In the genomic region with DNA sequence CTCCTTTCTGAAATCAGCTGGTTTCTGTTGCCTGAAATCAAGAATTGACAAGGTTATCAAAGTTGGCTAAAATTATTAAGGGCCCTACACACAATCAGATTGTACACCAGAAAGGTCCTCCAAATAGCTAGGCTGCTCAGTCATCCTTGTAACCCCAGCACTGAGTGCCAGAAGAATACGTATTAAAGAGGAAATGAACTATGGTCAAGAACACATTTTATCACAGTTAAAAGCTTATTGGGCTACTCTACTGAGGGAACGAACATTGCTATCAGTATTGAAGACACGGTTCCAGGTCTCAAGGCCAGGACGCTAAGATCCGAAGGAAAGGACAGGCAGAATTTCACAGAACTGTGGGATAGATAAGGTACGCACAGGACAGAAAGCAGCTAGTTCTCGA, we compare ENCODE assay signal across 8 mouse cellular contexts. TPM values are rescaled to one million over a fixed set of nuclear protein-coding genes. Genes with fewer than 3 reads are reported as not detected.
DNase-seq lines count a peak whose midpoint lies in the region; ATAC-seq and TF ChIP-seq lines count a peak whose summit lies in the region.

No protein-coding gene starts in this region.

- H3K9me3 ChIP-seq in heart, embryonic 15.5 days (replicated peaks) = no peaks in the 10 kb centered on the region
- H3K9me3 ChIP-seq in G1E (replicated peaks) = no peaks in the 10 kb centered on the region
- no peaks in the 10 kb centered on the region for H3K9me3 ChIP-seq in hindbrain, embryonic 11.5 days (ENCODE audit: control insufficient read depth, low read length)
- no peaks in the 10 kb centered on the region for H3K9me3 ChIP-seq in midbrain, embryonic 12.5 days

- peak overlapping the region; percentile 64 for H3K9ac ChIP-seq in heart, embryonic 15.5 days
- peak overlapping the region; percentile 54; the same call in 1 of the 2 replicates for H3K9ac ChIP-seq in hindbrain, embryonic 11.5 days (ENCODE audit: low read depth, low read length)
- peak overlapping the region; percentile 59 for H3K9ac ChIP-seq in midbrain, embryonic 12.5 days (replicated peaks)

- 2% methylated on average over 7 of the region's 7 CpGs for WGBS in heart, embryonic 15.5 days
- 5% methylated on average over 7 of the region's 7 CpGs for WGBS in hindbrain, embryonic 11.5 days
- 8% methylated on average over 7 of the region's 7 CpGs for WGBS in midbrain, embryonic 12.5 days

- peaks cover 10% of the 10 kb centered on the region; the same call in 1 of the 2 replicates for H3K4me1 ChIP-seq in heart, embryonic 15.5 days (replicated peaks)
- H3K4me1 ChIP-seq in G1E (ENCODE audit: insufficient read depth, low read depth, low read length) = peaks cover 32% of the 10 kb centered on the region
- H3K4me1 ChIP-seq in hindbrain, embryonic 11.5 days (replicated peaks; ENCODE audit: control insufficient read depth, insufficient read depth, low read length) = no peaks in the 10 kb centered on the region
- H3K4me1 ChIP-seq in midbrain, embryonic 12.5 days = 0 out of 2 replicates have a peak, but pooled peaks cover 7% of the 10 kb centered on the region

- no peak for DNase-seq in heart, postnatal 4 days
- no peak for DNase-seq in G1E (ENCODE audit: low spot score)
- DNase-seq in hindbrain, embryonic 11.5 days (ENCODE audit: low spot score) = no peak
- DNase-seq in right cerebral cortex, adult 2 months (ENCODE audit: low spot score in 2 of 2) = no peak
- DNase-seq in urinary bladder, postnatal 4 days (ENCODE audit: low spot score in 2 of 2) = no peak
- no peak for DNase-seq in cerebellum, postnatal 25 days

- ATAC-seq in heart, embryonic 15.5 days (replicated peaks; ENCODE audit: insufficient number of reproducible peaks, insufficient read depth, low FRiP score, low read depth) = no peak
- ATAC-seq in G1E (ENCODE audit: extremely low read depth, insufficient number of reproducible peaks, low FRiP score, poor library complexity, severe bottlenecking) = no peak
- no peak for ATAC-seq in hindbrain, embryonic 11.5 days (ENCODE audit: low FRiP score)
- ATAC-seq in midbrain, embryonic 12.5 days (ENCODE audit: low FRiP score, low read depth) = no peak

- H3K4me2 ChIP-seq in heart, embryonic 15.5 days = peak overlapping the region; percentile 99
- peak overlapping the region; percentile 87 for H3K4me2 ChIP-seq in hindbrain, embryonic 11.5 days (replicated peaks; ENCODE audit: low read depth, low read length)
- peak overlapping the region; percentile 77 for H3K4me2 ChIP-seq in midbrain, embryonic 12.5 days (replicated peaks)

- peak overlapping the region; percentile 65 for H3K27ac ChIP-seq in heart, embryonic 15.5 days
- no peak overlapping the region for H3K27ac ChIP-seq in hindbrain, embryonic 11.5 days (ENCODE audit: low read depth, low read length)
- H3K27ac ChIP-seq in midbrain, embryonic 12.5 days (replicated peaks) = peak overlapping the region; percentile 20; the same call in 1 of the 2 replicates

- TF ChIP-seq CTCF in G1E (IDR thresholded peaks at IDR 0.05; ENCODE audit: low read depth, low read length) = no peak

- H3K27me3 ChIP-seq in heart, embryonic 15.5 days = no peaks in the 10 kb centered on the region
- peaks cover 2% of the 10 kb centered on the region; the same call in 1 of the 2 replicates for H3K27me3 ChIP-seq in G1E (ENCODE audit: insufficient read depth, low read length)
- no peaks in the 10 kb centered on the region for H3K27me3 ChIP-seq in hindbrain, embryonic 11.5 days (ENCODE audit: control insufficient read depth, insufficient read depth, low read length)
- no peaks in the 10 kb centered on the region for H3K27me3 ChIP-seq in midbrain, embryonic 12.5 days

- peak overlapping the region; percentile 67 for H3K4me3 ChIP-seq in heart, embryonic 15.5 days
- peak overlapping the region; percentile 85 for H3K4me3 ChIP-seq in G1E (ENCODE audit: low read depth, low read length)
- H3K4me3 ChIP-seq in hindbrain, embryonic 11.5 days (ENCODE audit: low read depth, low read length) = peak overlapping the region; percentile 53
- peak overlapping the region; percentile 52 for H3K4me3 ChIP-seq in midbrain, embryonic 12.5 days

- H3K36me3 ChIP-seq in heart, embryonic 15.5 days = no peaks in the 10 kb centered on the region; the same call in 1 of the 2 replicates
- peaks cover 22% of the 10 kb centered on the region for H3K36me3 ChIP-seq in G1E (replicated peaks)
- H3K36me3 ChIP-seq in hindbrain, embryonic 11.5 days (ENCODE audit: control insufficient read depth, insufficient read depth, low read length) = no peaks in the 10 kb centered on the region
- no peaks in the 10 kb centered on the region for H3K36me3 ChIP-seq in midbrain, embryonic 12.5 days

RNA-seq across cellular contexts. Expression of a gene that starts 0.6 kb away (rescaled TPM):
- 4.2 and 4.9 TPM in 2 replicates for polyA plus RNA-seq in heart, embryonic 15.5 days (2015; fragmentation: Nextera tagmentation; extraction: Ambion mirVana)
- 10 to 100 TPM in 1 of 2 experiments, 1 to 10 TPM in 1; 8.8 to 10.2 TPM for total RNA-seq in heart, postnatal 4 days (2021)
- total RNA-seq in G1E (2014; fragmentation: Nextera tagmentation) (7.4 and 15.5 TPM in 2 replicates), G1E (2017) (5.1 and 13.9 TPM in 2 replicates)
- 10.8 and 13.9 TPM in 2 replicates for polyA plus RNA-seq in G1E (2012)
- polyA plus RNA-seq in hindbrain, embryonic 11.5 days (2014; fragmentation: Nextera tagmentation; extraction: Ambion mirVana) = 18.2 and 18.9 TPM in 2 replicates
- polyA plus RNA-seq in midbrain, embryonic 12.5 days (2016; fragmentation: Nextera tagmentation; extraction: Ambion mirVana) = 10.8 and 11.5 TPM in 2 replicates

RNA-seq across cellular contexts. Expression of a gene that starts 19.7 kb away (rescaled TPM):
- 4.3 and 6.7 TPM in 2 replicates for polyA plus RNA-seq in heart, embryonic 15.5 days (2015; fragmentation: Nextera tagmentation; extraction: Ambion mirVana)
- 10 to 100 TPM in 1 of 2 experiments, 1 to 10 TPM in 1; 9.3 to 10.3 TPM for total RNA-seq in heart, postnatal 4 days (2021)
- total RNA-seq in G1E (2014; fragmentation: Nextera tagmentation) (not detected in 2 replicates), G1E (2017) (0.06 and 0.11 TPM in 2 replicates)
- polyA plus RNA-seq in G1E (2012) = 0.03 and 0.04 TPM in 2 replicates
- polyA plus RNA-seq in hindbrain, embryonic 11.5 days (2014; fragmentation: Nextera tagmentation; extraction: Ambion mirVana) = 1.8 and 2.4 TPM in 2 replicates
- polyA plus RNA-seq in midbrain, embryonic 12.5 days (2016; fragmentation: Nextera tagmentation; extraction: Ambion mirVana) = 2.5 and 3.6 TPM in 2 replicates

RNA-seq across cellular contexts. Expression of a gene that starts 45.7 kb away (rescaled TPM):
- polyA plus RNA-seq in heart, embryonic 15.5 days (2015; fragmentation: Nextera tagmentation; extraction: Ambion mirVana) = 138 and 144 TPM in 2 replicates
- total RNA-seq in heart, postnatal 4 days (2021) = 10 to 100 TPM; 93.7 to 98.2 TPM
- total RNA-seq in G1E (2014; fragmentation: Nextera tagmentation) = 160 and 165 TPM in 2 replicates
- 146 and 147 TPM in 2 replicates for total RNA-seq in G1E (2017)
- polyA plus RNA-seq in G1E (2012) = 130 and 136 TPM in 2 replicates
- 214 and 230 TPM in 2 replicates for polyA plus RNA-seq in hindbrain, embryonic 11.5 days (2014; fragmentation: Nextera tagmentation; extraction: Ambion mirVana)
- polyA plus RNA-seq in midbrain, embryonic 12.5 days (2016; fragmentation: Nextera tagmentation; extraction: Ambion mirVana) = 198 and 207 TPM in 2 replicates
